Mouse (Mus musculus): ENCODE results near the gene Atp13a1. TPM values are rescaled to one million over a fixed set of nuclear protein-coding genes. Genes with fewer than 3 reads are reported as not detected.

The Atp13a1 gene
- total RNA-seq, 2 experiments from 2014 or later = 40.9 to 42.3 TPM

DNA sequence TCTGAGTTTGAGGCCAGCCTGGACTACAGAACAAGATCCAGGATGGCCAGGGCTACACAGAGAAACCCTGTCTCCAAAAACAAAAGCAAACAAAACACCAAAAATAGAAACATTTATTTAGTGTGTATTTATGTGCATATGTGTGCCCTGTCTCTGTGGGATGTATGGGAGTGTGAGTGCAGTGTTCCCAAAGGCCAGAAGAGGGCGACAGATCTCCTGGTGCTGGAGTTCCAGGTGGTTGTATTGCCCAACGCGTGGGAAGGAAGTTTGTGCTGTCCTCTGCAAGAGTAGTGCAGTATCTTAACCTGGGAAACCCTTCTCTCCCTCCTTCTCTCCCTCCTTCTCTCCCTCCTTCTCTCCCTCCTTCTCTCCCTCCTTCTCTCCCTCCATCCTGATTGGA is 58.9 kb downstream of the Atp13a1 start:
- no peak for DNase-seq

DNA sequence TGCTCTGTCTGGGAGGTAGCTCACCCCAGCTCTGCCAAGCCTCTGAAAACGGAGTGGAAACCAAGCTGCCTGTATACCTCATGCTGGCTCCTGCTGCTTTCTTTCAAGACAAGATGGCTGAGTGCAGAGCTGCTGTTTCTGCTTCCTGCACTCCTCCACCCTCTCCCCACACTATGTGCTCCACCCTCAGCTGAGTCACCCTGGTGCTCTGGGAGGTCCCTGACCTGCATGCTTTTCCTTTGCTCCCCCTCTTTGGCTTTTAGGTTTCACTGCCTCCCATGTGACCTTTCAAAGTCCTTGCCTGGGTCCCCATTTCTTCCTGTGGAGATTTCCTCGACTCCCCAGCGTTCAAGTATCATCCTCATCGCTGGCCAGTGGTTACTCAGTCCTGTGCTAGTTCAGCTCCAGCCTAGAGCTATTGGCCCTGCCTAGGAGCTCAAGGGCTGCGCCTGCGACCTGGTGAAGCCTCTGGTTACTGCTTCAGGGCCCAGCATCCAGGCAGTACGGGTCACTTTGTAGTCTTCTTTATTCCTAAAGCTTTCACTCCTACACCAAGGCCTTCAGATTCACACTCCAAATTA is 60.1 kb downstream of the Atp13a1 start:
- peak; percentile 27 to 36 for DNase-seq

- no peak for DNase-seq
Measured at GRCm38 (mm10) chr8:69853869-69854268, 62.9 kb downstream of the Atp13a1 start.

Other genes with a start within 250 kb of the Atp13a1 start
- gene Zfp868, start 165.6 kb upstream of the Atp13a1 start, total RNA-seq (2021) = 10 to 100 TPM; 12.3 to 14.9 TPM
- 1 to 10 TPM; 2.8 TPM for gene Zfp964, start 136.7 kb upstream of the Atp13a1 start, total RNA-seq (2021)
- gene Zfp869, start 80.4 kb upstream of the Atp13a1 start, total RNA-seq (2021) = 10 to 100 TPM; 22.1 to 22.7 TPM
- gene Zfp963, start 41.2 kb upstream of the Atp13a1 start, total RNA-seq (2021) = 1 to 10 TPM; 3.5 to 5.1 TPM
- 1 to 10 TPM; 2.8 to 3.1 TPM for gene Gm20422, start 16.3 kb upstream of the Atp13a1 start, total RNA-seq (2021)
- 10 to 100 TPM; 21.2 to 21.3 TPM for gene Zfp866, start within 50 bp of the Atp13a1 start, total RNA-seq (2021)
- gene Gmip, start 17.5 kb downstream of the Atp13a1 start, total RNA-seq (2021) = 10 to 100 TPM; 10.1 to 10.5 TPM
- gene Lpar2, start 31.3 kb downstream of the Atp13a1 start, total RNA-seq (2021) = 1 to 10 TPM; 1.4 to 1.7 TPM
- 1 to 10 TPM; 1.1 to 1.8 TPM for gene Pbx4, start 41.3 kb downstream of the Atp13a1 start, total RNA-seq (2021)
- under 1 TPM in 1 of 2 experiments, not detected in 1; 0.10 TPM for gene Cilp2, start 96.5 kb downstream of the Atp13a1 start, total RNA-seq (2021)
- gene Tssk6, start 111.0 kb downstream of the Atp13a1 start, total RNA-seq (2021) = under 1 TPM; 0.53 to 0.56 TPM
- gene Ndufa13, start 111.4 kb downstream of the Atp13a1 start, total RNA-seq (2021) = 100 to 1,000 TPM; 166 to 176 TPM
- 1 to 10 TPM; 1.9 to 2.7 TPM for gene Yjefn3, start 111.5 kb downstream of the Atp13a1 start, total RNA-seq (2021)
- gene Gatad2a, start 205.2 kb downstream of the Atp13a1 start, total RNA-seq (2021) = 10 to 100 TPM; 93.2 to 94.3 TPM